Mouse (Mus musculus) brown adipose tissue, adult 24 weeks (tissue): ENCODE results near the gene Akr1a1. TPM values are rescaled to one million over a fixed set of nuclear protein-coding genes. Genes with fewer than 3 reads are reported as not detected.

Source experiments
- polyA plus RNA-seq: library from polyadenylated mRNA; stranded (reverse); fragments of >200 nt; gene quantifications from 2 replicates; pipeline ENCODE4 v1.2.4, GENCODE M21; 2012; ENCODE audit not compliant: missing spikeins, insufficient read depth, insufficient read length

Akr1a1 gene
- polyA plus RNA-seq, 1 experiment: 532 TPM

Other genes starting within 250 kb of the Akr1a1 start
- gene Mast2, start 187.5 kb downstream of the Akr1a1 start, polyA plus RNA-seq: 10.7 and 11.4 TPM in 2 replicates
- 7.8 and 8.1 TPM in 2 replicates for gene Ipp, start 144.1 kb downstream of the Akr1a1 start, polyA plus RNA-seq
- 51.5 and 53.6 TPM in 2 replicates for gene Tmem69, start 95.7 kb downstream of the Akr1a1 start, polyA plus RNA-seq
- gene Gpbp1l1, start 94.0 kb downstream of the Akr1a1 start, polyA plus RNA-seq: 47.5 and 53.5 TPM in 2 replicates
- 2.7 and 4.5 TPM in 2 replicates for gene Ccdc17, start 55.0 kb downstream of the Akr1a1 start, polyA plus RNA-seq
- 7.7 and 12.5 TPM in 2 replicates for gene Nasp, start 23.7 kb downstream of the Akr1a1 start, polyA plus RNA-seq
- 971 and 1,048 TPM in 2 replicates for gene Prdx1, start 33.9 kb upstream of the Akr1a1 start, polyA plus RNA-seq
- 49.4 and 64.1 TPM in 2 replicates for gene Mmachc, start 56.7 kb upstream of the Akr1a1 start, polyA plus RNA-seq
- gene Ccdc163, start 56.8 kb upstream of the Akr1a1 start, polyA plus RNA-seq: 12.1 and 12.3 TPM in 2 replicates
- 1.7 and 6.7 TPM in 2 replicates for gene Tesk2, start 69.3 kb upstream of the Akr1a1 start, polyA plus RNA-seq
- 6.0 and 7.8 TPM in 2 replicates for gene Toe1, start 156.0 kb upstream of the Akr1a1 start, polyA plus RNA-seq
- gene Mutyh, start 156.0 kb upstream of the Akr1a1 start, polyA plus RNA-seq: 3.3 and 3.6 TPM in 2 replicates
- 6.5 and 10.3 TPM in 2 replicates for gene Hpdl, start 170.0 kb upstream of the Akr1a1 start, polyA plus RNA-seq
- 0.79 and 1.2 TPM in 2 replicates for gene Zswim5, start 225.7 kb upstream of the Akr1a1 start, polyA plus RNA-seq